Mouse (Mus musculus) adrenal gland, adult 2 months (tissue): ENCODE measurements at regions not wholly inside any gene's neighbourhood (a gene's known extent, or its start where the extent isn't known, plus 50 kb on each side); places are given as distances from the start of the nearest gene placed in this dataset.

Experiments
- DNase-seq: peaks from one replicate; pipeline ENCODE4 v3.0.0; 2021

GRCm38 (mm10) chr14:105950924-105951323, 54.3 kb upstream of the Spry2 start:
- peak; percentile 55 for DNase-seq

- DNase-seq: no peak
Measured at GRCm38 (mm10) chr14:105955082-105955481, 58.5 kb upstream of the Spry2 start.

- DNase-seq: no peak
Measured at GRCm38 (mm10) chr14:105956796-105957195, 60.2 kb upstream of the Spry2 start.

- no peak for DNase-seq
Measured at GRCm38 (mm10) chr14:105958005-105958404, 61.4 kb upstream of the Spry2 start.

- peak; percentile 10 for DNase-seq
Measured at GRCm38 (mm10) chr14:105979544-105980323, 83.1 kb upstream of the Spry2 start.

- DNase-seq: no peak
Measured at GRCm38 (mm10) chr14:105980324-105980680, 83.7 kb upstream of the Spry2 start.

- DNase-seq: no peak
Measured at GRCm38 (mm10) chr14:105987341-105987882, 90.8 kb upstream of the Spry2 start.

GRCm38 (mm10) chr14:105988738-105989137, 92.1 kb upstream of the Spry2 start:
- no peak for DNase-seq

GRCm38 (mm10) chr14:105993124-105993523, 96.5 kb upstream of the Spry2 start:
- no peak for DNase-seq

GRCm38 (mm10) chr14:105999801-106000200, 103.2 kb upstream of the Spry2 start:
- peak; percentile 55 for DNase-seq

- DNase-seq: no peak
Measured at GRCm38 (mm10) chr14:106007769-106008168, 98.2 kb upstream of the Trim52 start.

- no peak for DNase-seq
Measured at GRCm38 (mm10) chr14:106008951-106009350, 97.0 kb upstream of the Trim52 start.

- peak; percentile 19 for DNase-seq
Measured at GRCm38 (mm10) chr14:106010961-106011360, 95.0 kb upstream of the Trim52 start.

GRCm38 (mm10) chr14:106011991-106012427, 94.0 kb upstream of the Trim52 start:
- DNase-seq: peak; percentile 91

- no peak for DNase-seq
Measured at GRCm38 (mm10) chr14:106022806-106023205, 83.2 kb upstream of the Trim52 start.

- DNase-seq: no peak
Measured at GRCm38 (mm10) chr14:106026815-106027214, 79.2 kb upstream of the Trim52 start.

GRCm38 (mm10) chr14:106027686-106028085, 78.3 kb upstream of the Trim52 start:
- no peak for DNase-seq

- DNase-seq: no peak
Measured at GRCm38 (mm10) chr14:106031094-106031493, 74.9 kb upstream of the Trim52 start.

- DNase-seq: no peak
Measured at GRCm38 (mm10) chr14:106033793-106034192, 72.2 kb upstream of the Trim52 start.

GRCm38 (mm10) chr14:106034933-106035665, 70.9 kb upstream of the Trim52 start:
- no peak for DNase-seq

GRCm38 (mm10) chr14:106044274-106044673, 61.7 kb upstream of the Trim52 start:
- DNase-seq: no peak

- DNase-seq: no peak
Measured at GRCm38 (mm10) chr14:106050231-106050630, 55.8 kb upstream of the Trim52 start.
